Mouse (Mus musculus): ENCODE measurements around the gene Uggt1. TPM values are rescaled to one million over a fixed set of nuclear protein-coding genes. Genes with fewer than 3 reads are reported as not detected.
A peak's percentile ranks its signal among the peaks of the same experiment; 100 is the strongest.

Uggt1 gene
- total RNA-seq, 2 experiments from 2014 or later, result 26.5 to 30.9 TPM

DNA sequence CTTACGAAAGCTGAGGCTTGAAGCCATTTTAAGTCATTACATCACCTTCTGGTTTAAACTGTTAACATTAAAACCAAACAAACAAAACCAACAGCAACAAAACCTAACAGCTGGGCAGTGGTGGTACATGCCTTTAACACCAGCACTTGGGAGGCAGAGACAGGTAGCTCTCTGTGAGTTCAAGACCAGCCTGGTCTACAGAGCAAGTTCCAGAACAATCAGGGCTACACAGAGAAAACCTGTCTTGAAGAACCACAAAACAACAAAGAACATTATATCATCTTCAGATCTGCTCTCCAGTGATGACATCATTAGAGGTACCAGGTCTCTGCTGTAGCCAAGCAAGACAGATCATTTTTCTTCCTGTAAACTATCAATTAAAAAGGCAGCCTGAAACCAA, 15.9 kb upstream of the Uggt1 start:
- no peak for DNase-seq
- intact Hi-C loops (cut with DNase I), result loop anchor here (10.0 kb wide), 1 partner anchor 196 kb away; the partner anchor contains the start of gene Hs6st1

DNA sequence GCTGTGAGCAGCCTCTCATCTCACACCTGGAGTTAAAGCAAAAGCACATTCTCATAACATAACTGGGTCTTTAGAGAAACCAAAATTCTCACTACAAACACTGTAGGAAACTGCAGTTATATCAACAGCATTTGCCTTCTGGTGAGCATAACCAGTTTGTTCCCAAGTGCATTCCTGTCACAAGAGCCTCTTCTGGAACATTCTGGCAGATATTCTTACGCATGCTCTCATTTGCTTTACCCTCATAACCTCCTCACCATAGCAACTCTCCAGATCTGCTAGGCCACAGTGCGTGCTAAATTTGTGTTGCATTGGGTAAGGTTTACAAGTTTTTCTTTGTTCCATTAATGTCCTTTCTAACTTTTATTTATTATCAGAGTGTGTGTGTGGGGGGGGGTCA, 14.8 kb upstream of the Uggt1 start:
- intact Hi-C loops (cut with DNase I), result no loop called here
- no peak for DNase-seq

DNA sequence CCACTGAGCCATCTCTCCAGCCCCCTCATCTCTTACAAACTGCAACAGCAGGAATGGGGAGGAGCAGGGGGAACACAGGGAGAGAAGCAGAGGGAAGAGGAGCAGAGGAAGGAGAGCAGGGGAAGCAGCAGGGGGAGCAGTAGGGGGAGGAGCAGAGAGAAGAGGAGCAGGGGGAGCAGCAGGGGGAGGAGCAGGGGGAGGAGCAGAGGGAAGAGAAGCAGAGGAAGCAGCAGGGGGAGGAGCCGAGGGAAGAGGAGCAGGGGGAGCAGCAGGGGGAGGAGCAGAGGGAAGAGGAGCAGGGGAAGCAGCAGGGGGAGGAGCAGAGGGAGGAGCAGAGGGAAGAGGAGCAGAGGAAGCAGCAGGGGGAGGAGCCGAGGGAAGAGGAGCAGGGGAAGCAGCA, 14.1 kb upstream of the Uggt1 start:
- no peak for DNase-seq
- intact Hi-C loops (cut with DNase I), result no loop called here

GRCm38 (mm10) chr1:36257276-36257675, 12.8 kb upstream of the Uggt1 start:
- DNase-seq, result no peak
- intact Hi-C loops (cut with DNase I), result no loop called here

GRCm38 (mm10) chr1:36255871-36256640, 11.5 kb upstream of the Uggt1 start:
- no peak for DNase-seq
- intact Hi-C loops (cut with DNase I), result loop anchor here (1.0 kb wide), 2 partner anchors 17 to 21 kb away; no protein-coding TSS in a partner anchor

GRCm38 (mm10) chr1:36254635-36255360, 10.3 kb upstream of the Uggt1 start:
- intact Hi-C loops (cut with DNase I), result loop anchor here (1.0 to 5.0 kb wide), 4 partner anchors 19 to 107 kb away; no protein-coding TSS in a partner anchor
- DNase-seq, result peak; percentile 48 to 61

DNA sequence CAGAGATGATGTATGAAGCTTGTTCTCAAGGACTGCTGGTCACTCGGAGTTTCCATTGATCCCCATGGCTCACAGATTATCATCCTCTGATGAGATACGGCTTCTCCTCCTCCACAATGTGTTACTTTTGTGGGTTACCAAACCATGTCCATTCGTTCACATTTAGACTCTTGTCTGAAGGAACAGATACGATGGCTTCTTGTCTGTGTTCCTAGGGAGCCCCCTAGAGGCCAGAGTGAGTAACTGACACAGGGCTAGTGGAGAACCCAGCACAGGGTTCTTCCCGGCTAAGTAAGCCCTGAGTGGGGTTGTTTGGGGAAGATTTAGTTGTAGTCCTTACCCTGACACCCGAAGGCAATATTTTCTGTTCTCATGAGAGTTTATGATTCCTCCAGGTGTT, 8.3 kb upstream of the Uggt1 start:
- DNase-seq, result peak; percentile 71 to 83
- intact Hi-C loops (cut with DNase I), result loop anchor here (5.0 kb wide), 2 partner anchors 90 to 105 kb away; no protein-coding TSS in a partner anchor

DNA sequence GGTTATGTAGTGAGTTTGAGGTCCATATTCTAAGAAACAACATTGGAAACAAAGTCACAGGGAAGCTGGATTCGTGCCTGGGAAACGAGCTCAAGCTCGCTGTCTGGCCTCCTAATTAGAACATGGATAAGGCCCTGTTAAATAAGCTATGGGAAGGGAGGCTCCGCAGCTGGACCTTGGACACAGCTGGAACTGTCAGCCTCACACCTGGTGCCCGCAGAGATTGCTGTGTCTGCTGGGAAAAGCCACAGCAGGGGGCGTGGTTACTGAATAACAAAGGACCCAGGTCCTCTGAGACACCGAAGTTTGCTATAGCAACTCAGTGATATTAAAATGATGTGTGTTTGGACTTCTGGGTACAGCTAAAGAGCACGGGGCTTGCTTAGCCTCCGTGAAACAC, 6.9 kb upstream of the Uggt1 start:
- DNase-seq, result no peak
- intact Hi-C loops (cut with DNase I), result loop anchor here (5.0 kb wide), 2 partner anchors 89 to 104 kb away; no protein-coding TSS in a partner anchor

DNA sequence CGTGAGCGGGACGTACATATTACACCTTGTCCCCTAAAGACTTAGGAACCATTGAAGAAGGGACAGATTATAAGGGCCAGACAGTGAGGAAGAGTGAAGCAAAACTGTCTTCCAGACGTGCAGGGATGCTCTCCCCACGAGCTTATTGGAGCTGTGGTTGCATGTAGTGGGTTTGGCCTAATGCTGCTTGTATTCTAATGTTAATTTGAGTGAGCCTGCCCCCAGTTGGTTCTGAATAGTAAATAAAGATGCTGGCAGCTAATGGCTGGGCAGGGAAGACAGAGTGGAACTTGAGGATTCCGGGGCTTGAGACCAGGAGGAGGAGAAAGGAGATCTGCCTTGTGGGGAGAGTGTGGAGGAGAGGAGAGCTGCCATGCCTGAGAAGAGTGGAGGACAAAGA, 2.2 kb upstream of the Uggt1 start:
- no peak for DNase-seq
- intact Hi-C loops (cut with DNase I), result no loop called here

- intact Hi-C loops (cut with DNase I), result no loop called here
- no peak for DNase-seq
Measured at GRCm38 (mm10) chr1:36244828-36245215, 302 bp upstream of the Uggt1 start.

DNA sequence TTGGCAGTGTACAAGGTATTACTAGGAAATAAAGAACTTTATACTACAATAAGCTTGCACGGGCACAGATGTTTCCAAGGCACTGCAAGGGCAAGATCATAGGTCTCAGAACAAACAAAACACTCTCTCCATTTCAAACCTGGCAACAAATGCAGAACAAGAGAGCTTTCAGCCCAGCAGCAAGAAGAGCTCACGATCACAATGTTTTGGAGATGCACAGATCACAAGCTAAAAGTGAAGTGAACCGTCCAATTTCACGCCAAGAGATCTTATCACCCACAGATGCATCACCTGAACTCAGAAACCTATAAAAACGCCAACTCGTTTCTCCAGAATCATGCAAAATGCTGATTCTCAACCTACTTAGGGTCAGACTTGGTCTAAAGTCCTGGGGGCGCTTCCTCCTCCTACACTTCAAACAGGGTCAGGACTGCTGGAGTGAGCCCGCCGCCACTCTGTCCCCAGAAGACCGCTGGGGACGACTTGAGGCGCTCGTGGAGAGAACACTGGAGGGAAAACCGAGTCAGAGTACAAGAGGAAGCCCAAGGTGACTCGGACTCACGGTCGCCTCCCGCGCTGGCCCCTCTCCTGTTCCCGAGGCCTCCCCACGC, 968 bp downstream of the Uggt1 start:
- DNase-seq, result no peak
- intact Hi-C loops (cut with DNase I), result no loop called here

DNA sequence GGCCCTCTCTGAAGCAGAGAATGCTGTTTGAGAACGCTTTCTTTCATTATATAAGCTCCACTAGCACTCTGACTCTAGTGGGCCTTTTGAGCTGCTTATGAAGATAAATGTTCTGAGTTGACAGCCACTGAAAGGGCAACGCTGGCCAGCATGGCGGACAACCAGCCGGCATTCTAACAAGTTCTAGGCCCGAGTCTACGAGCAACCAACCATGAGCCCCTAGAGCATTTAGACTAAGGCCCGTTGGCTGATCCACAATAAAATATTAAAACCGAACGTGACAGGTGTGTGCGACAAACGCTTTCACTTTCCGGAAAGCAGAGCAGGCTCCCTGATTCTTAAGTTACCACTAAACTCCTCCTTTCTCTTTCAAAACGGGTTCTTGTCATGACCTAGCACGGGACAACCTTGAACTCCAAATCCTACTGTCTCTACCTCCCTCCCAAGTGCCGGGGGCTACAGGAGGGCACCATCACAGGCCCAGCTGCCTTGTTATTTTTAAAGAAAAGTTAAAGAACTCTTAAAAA, 2.6 kb downstream of the Uggt1 start:
- DNase-seq, result no peak
- intact Hi-C loops (cut with DNase I), result no loop called here

DNA sequence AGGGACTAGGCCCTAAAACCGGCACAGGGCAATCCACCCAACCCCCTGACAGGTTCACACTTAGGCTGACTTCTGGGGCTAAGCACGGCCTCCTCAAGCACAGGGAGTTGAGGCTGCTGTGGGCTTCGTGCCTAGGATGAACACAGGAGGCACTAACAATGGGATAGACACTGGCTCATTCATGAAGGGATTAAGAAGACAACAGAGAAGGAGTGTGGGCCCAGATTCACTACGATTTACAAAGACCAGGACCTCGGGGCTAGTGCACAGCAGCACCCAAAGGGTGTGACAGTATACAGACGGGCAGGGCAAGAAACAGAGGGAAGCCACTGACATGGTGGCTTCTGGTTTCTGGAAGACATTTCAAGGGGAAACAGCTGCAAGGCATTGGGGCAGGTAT, 4.3 kb downstream of the Uggt1 start:
- intact Hi-C loops (cut with DNase I), result no loop called here

GRCm38 (mm10) chr1:36239396-36239795, 5.1 kb downstream of the Uggt1 start:
- DNase-seq, result no peak
- intact Hi-C loops (cut with DNase I), result no loop called here

More for the DNA sequence above, 4.3 kb downstream of the Uggt1 start:
- no peak for DNase-seq

DNA sequence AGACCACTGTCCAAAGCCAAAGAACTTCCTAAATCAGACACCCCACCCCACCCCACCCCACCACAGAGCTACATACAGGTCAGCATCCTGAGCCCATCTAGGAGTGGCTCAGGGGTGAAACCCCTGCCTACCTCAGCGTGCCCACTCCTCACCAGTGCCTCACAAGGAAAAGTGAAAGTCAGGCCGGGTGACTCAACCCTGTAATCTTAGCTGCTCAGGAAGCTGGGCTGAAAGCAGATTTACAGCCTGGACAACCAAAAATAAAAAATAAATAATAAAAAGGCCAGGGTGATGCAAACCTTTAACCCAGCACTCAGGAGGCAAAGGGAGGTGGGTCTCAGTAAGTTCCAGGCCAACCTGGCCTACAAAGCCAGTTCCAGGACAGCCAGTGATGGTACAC, 8.7 kb downstream of the Uggt1 start:
- no peak for DNase-seq
- intact Hi-C loops (cut with DNase I), result no loop called here

GRCm38 (mm10) chr1:36235057-36235639, 9.4 kb downstream of the Uggt1 start:
- DNase-seq, result no peak

GRCm38 (mm10) chr1:36233218-36233617, 11.3 kb downstream of the Uggt1 start:
- no peak for DNase-seq
- intact Hi-C loops (cut with DNase I), result no loop called here

More at GRCm38 (mm10) chr1:36235057-36235639, 9.4 kb downstream of the Uggt1 start:
- intact Hi-C loops (cut with DNase I), result no loop called here

DNA sequence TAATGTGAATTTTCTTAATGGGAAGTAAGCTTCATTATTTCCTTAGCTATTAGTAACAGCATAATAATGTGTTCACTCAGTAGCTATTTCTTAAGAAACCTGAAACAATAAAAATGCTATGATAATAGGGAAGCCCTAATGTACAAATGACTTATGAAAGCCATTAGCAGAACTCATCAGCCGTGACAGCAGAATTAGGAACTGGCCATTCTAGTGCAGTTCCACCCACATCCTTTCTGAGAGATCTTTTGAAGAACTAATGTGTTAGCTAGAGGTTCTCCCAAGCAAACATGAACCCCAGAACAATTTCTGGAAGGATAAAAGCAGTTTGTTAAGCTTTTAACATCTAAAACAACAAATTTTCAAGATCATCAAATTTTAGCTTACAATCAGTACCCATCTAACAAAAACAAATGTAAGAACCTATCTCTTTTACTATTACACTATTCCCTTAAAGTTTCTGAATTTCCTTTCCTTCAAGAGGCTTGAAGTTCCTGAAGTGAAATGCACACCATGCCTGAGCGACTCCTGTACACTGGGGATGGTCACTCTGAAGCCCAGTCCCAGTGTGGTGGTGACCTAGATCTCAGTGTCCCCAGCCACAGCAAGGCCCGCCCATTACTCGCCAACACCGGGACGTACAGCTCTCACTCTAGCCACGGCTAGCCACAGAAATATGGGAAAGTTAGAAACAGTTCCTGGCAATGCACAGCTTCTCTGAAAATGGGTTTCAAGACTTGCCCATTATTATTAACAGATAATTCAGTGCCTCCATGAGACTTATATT, 13.4 kb downstream of the Uggt1 start:
- DNase-seq, result no peak
- intact Hi-C loops (cut with DNase I), result no loop called here

GRCm38 (mm10) chr1:36228461-36228860, 16.1 kb downstream of the Uggt1 start:
- DNase-seq, result no peak
- intact Hi-C loops (cut with DNase I), result no loop called here

DNA sequence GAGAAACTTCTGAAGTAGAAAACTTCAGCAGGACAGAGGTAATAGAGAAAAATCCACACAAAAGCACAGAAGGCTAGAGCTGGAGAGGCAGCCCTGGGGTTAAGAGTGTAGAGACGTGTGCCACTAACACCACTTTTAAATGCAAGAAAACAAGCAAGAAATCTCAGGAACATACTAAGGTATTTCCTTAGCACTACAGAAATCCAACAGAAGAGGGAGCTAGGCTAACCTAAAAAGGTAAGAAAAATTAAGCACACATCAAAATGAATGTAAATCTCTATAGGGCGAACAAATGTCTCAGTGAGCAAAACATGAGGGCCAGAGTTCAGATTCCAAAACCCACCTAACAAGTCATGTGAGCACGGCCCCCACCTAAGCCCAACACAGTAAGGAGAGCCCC, 19.9 kb downstream of the Uggt1 start:
- intact Hi-C loops (cut with DNase I), result loop anchor here (5.0 kb wide), 1 partner anchor 53 kb away; no protein-coding TSS in a partner anchor

More for the DNA sequence above, 19.9 kb downstream of the Uggt1 start:
- DNase-seq, result no peak
